Mouse (Mus musculus) frontal cortex, adult (tissue): ENCODE data around the gene Ranbp3l.

Experiments used
- ATAC-seq: cut with Nextera tagmentation; 2 replicates; pipeline ENCODE4 v1.9.2; 2017; ENCODE audit warnings: mild to moderate bottlenecking, moderate library complexity, mixed read lengths; ENCODE audit not compliant: low TSS enrichment

Ranbp3l gene

DNA sequence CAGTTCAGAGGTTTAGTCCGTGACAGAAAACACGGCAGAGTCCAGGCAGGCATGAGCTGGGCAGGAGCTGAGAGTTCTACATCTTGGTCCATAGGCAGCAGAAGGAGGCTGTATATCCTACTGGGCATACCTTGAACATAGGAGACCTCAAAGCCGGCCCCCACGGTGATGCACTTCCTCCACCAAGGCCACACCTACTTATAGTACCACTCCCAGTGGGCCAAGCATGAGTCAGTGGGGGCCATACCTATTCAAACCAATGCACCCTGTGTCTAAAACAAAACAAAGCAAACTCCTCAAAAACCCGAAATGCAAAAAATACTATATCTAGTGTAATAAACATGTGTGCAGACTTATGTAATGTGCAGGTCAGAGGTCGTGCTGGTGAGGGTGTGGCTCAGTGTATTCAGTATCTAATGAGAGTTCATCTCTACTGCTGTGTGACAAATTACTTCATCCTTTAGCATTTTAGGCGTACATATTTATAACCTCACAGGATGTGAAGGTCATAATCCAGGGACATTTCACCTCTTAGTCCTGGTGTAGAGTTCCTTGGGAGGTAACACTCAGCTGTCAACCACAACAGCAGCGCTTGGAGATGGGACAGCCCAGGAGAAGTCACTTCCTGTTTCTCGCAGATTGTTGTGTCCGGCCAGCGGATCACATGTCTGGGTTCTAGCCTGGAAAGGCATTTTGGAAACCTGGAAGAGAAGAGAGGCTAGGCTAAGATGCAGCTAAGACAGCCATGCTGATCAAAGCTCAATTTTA lies 126.0 kb downstream of the Ranbp3l start:
- no peak for ATAC-seq

DNA sequence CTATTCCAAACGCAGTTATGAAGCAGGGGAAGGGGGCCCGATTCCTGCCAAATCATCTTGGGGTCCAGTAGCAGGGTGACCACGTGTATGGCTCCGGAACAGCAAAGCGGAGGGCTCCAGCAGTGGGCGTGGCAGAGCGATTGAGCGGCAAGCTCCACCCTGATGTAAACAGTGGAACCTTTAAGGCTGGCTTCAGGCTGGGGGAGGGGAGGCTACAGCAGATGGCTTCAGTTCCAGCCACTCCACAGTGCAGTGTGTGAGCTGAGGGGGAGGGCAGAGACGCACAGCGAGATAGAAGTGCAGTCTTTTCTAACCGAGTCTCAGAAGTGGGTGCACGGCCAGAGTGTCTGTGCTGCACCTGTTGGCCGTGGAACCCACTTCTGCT lies 126.6 kb downstream of the Ranbp3l start:
- peak; percentile 93 for ATAC-seq

DNA sequence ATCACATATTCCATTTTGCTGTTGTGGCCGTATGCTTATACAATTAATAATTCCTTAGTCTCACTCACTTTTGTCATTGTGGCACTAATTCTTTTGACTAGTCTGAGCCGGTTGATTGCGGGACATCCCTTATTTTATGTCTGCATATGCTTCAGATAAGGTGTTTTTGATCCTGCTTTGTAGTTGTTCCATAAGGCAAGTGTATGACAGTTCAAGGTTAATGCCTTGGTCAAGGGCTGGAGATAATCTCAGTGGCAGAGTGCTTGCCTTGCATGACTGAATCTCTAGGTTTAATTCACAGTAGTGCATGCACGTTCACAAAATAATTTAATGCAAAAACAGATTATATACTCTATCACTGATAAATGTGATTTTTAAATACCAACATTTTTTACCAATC lies 129.1 kb downstream of the Ranbp3l start:
- no peak for ATAC-seq

DNA sequence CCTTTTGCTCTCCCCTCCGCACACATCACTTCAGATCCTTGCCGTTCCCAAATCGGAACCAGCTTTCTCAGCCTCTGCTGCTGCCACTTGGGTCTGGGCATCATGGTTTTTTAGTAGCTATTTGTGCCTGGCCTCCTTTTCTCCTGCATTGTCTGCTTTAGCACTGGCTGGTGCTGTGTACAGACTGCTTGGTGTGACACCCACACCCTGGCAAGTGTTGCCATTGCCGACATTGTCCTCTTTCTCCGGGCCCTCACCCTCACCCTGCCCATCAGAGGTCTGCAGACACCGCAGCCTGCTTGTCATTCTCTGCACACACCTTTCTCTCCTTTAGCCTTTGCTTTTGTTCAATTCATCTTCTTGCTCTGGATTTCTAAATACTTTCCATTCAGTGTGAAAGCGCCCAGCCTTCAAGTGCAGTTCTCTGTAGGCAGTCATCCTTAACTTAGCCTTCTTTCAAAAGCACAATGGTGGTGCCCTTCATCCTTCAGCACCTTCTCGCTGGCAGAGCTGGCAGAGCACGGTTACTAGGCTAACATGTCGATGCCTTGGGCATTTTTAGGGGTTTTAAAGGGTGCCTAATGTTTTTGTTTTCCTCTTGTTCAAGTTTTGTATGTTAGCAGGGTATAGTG lies 132.8 kb downstream of the Ranbp3l start:
- peak; percentile 83 for ATAC-seq

DNA sequence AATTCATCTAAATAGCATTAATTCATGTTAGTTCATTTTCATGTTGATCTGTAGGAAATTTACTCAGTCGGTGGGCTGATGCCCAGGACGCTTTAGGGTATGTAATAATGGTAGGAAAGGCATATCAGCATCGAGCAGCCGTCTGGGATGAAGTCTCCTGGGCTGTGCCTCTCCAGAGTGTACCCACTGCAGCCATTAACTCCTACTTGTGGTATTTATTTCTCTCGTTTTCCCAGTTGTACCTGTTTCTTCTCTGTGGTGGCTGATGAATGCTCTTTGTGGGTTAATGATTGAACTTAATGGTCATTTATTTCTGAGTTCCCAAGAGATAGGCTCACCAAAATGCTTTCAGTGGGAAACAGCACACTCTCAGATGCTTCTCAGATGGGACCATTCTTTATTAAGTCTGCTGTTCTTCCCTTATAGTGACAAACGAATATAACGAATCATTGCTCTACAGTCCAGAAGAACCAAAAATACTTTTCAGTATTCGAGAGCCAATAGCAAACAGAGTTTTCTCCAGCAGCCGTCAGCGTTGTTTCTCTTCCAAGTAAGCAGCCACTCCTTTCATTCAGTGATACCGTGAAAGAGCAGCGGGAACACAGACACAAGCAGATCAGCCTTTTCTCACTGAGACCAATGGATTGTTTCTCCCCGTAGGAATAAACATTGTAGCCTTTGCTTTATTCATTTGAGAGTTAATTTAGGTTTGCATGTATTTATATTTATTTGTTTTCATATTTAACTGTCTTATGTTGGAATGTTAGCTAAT lies 138.7 kb downstream of the Ranbp3l start:
- no peak for ATAC-seq

DNA sequence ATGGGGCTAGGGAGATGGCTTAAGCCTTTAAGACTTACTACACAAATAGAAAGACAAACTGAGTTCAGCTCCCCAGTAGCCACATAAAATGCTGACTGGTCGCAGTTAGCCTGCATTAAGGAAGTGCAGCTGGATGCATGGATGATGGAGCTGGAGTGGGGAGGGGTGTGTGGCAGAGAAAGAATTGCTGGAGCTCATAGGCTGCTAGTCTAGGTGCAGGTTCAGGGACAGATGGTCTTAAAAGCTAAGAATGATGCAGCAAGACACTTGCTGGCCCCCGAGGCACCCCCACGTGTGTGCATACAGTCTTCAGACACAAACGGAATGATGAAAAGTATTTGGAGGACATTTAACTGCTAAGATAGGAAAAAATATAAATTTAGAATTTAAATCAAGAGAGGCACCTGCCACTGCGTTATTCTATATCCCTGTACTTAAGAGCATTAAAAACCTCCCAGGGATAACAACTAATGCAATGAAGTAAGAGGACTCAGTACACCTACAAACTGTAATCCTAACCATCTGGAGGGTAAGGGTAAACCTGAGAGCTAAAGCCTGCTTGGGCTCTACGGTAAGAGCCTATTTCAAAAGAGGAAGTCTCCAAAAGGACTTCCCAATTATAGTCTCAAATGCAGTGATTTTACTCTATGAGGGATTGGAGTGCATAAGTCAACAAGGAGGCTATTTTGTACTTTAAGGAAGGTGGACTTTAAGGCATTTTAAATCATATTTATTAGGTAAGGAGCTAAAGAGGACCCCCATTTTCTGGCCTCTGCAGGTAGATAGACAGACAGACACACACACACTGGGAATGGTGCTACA lies 143.0 kb downstream of the Ranbp3l start:
- ATAC-seq = no peak

DNA sequence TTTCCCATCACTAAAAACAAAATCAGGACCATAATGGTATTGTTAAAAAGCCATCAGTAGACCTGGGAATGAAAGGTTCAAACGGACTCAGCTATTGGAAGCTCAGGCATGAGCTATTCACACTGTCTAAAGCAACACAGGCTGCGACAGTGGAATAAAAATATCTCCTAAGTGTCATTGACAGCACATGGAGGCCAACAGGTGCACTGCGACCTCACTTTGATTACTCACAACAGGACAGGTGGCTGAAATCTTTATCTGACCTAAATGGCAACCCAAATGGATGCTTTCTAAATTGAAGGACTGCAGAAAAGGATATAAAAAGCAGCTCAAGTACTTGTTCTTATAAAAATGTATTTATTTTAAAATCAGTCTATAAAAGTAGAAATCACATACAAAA lies 143.9 kb downstream of the Ranbp3l start:
- no peak for ATAC-seq

DNA sequence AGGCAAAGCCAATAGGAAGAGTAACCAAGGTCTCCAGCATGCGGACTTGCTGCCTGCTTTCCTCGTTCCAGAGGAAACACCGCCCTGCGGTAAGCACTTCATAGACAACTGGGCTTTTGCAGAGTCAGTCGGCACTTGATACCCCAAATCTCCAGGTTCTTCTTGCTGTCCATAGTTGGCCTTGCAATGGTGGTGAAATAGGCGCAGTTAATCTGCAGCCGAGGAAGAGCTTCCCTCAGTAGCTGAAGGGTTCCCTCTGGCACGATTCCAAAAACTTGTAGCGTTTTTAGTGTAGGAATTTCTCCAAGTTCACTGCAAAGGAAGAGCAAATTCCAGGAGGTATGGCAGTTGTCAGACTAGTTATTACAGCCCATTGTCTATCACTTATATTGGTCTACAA lies 145.8 kb downstream of the Ranbp3l start:
- no peak for ATAC-seq

DNA sequence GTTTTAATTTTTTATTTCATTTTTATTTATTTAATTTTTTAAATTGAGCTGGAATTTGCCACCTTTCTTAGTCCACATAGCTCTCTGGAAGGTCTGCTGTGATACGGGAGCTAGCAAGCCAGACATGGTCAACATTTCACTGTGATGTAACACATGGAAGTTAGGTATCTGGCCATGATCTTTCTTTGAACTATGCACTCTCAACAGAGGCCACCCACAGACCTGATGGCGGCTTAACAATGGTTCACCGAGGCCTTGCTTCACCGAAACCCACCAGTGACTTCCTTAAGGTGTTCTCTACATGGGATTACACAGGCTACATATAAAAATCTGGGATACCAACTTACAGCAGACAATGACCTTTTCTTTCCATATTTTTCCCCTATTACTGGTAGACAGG lies 146.4 kb downstream of the Ranbp3l start:
- no peak for ATAC-seq

DNA sequence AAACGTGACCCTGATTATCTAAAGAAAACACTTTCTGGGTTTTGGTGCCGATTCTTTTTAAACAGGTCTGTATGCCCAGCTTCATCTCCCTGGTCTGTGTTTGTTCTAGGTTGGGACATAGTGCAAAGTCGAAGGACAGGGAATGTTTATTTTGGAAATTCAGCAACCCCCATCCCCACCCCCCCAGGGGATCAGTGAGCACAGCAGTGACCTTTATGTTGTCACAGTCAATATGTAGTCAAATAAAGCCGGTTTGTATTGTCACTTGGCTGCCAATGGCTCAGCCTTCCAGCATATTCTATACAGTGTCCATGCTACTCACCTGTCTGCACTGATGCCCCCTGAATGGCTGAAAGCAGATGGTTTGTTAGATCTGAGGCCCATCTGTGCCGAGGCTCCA lies 146.8 kb downstream of the Ranbp3l start:
- ATAC-seq = no peak
